Mouse (Mus musculus) liver, embryonic 14.5 days (tissue): ENCODE data around the gene Utp15. TPM values are rescaled to one million over a fixed set of nuclear protein-coding genes. Genes with fewer than 3 reads are reported as not detected.

ENCODE experiments used
- ATAC-seq: fragments of 200-750 bp; cut with Nextera tagmentation; 2 replicates; pipeline ENCODE4 v1.8.0; 2017; ENCODE audit warnings: moderate number of reproducible peaks, mild to moderate bottlenecking, moderate library complexity; ENCODE audit not compliant: insufficient read depth
- DNase-seq, 3 experiments: peaks; one replicate each; pipeline ENCODE4 v3.0.0-alpha.2; 2012 to 2013; ENCODE audit warnings: low read depth in 3 of 3, low spot score in 3 of 3
- H3K27ac ChIP-seq: fragments of 300-500 bp; sonication (generic); 2 replicates; pipeline ENCODE4 v1.5.1; 2014; ENCODE audit warnings: moderate library complexity, mild to moderate bottlenecking, control low read depth, inconsistent platforms
- H3K27me3 ChIP-seq: fragments of 300-500 bp; sonication (generic); 2 replicates; pipeline ENCODE4 v1.6.1; 2014; ENCODE audit warnings: mild to moderate bottlenecking, low read length, moderate library complexity; ENCODE audit not compliant: control insufficient read depth, insufficient read depth
- H3K36me3 ChIP-seq: fragments of 300-500 bp; sonication (generic); replicated peaks from 2 replicates; pipeline ENCODE4 v1.6.1; 2014; ENCODE audit warnings: low read depth; ENCODE audit not compliant: control insufficient read depth, insufficient read depth
- H3K4me1 ChIP-seq, 2 experiments: fragments of 200-500 bp in 1 of 2; fragments of 300-500 bp in 1 of 2; sonication (generic) in 1 of 2; replicated peaks; 2 replicates each; pipeline ENCODE4 v1.6.1; 2012 to 2014; ENCODE audit warnings: antibody characterized with exemption in 1 of 2, inconsistent platforms in 1 of 2, low read length in 1 of 2; ENCODE audit not compliant: control insufficient read depth in 2 of 2, insufficient read depth in 2 of 2
- H3K4me2 ChIP-seq: fragments of 300-500 bp; sonication (generic); 2 replicates; pipeline ENCODE4 v1.6.1; 2014; ENCODE audit warnings: low read depth, mild to moderate bottlenecking, control low read depth, moderate library complexity
- H3K4me3 ChIP-seq, 2 experiments: fragments of 200-500 bp in 1 of 2; fragments of 300-500 bp in 1 of 2; sonication (generic) in 1 of 2; 2 replicates each; pipeline ENCODE4 v1.5.1; 2012 to 2014; ENCODE audit warnings: low read depth in 2 of 2, low read length in 2 of 2, mild to moderate bottlenecking in 2 of 2, control low read depth in 1 of 2, inconsistent platforms in 1 of 2, moderate library complexity in 1 of 2; ENCODE audit not compliant: insufficient read depth in 1 of 2
- H3K9ac ChIP-seq: fragments of 300-500 bp; sonication (generic); replicated peaks from 2 replicates; pipeline ENCODE4 v1.6.1; 2014; ENCODE audit warnings: mild to moderate bottlenecking, control low read depth, moderate library complexity
- H3K9me3 ChIP-seq: fragments of 300-500 bp; sonication (generic); 2 replicates; pipeline ENCODE4 v1.6.1; 2016; ENCODE audit warnings: low read length, mixed read lengths; ENCODE audit not compliant: control insufficient read depth
- CTCF ChIP-seq: IDR thresholded peaks from 2 replicates; pipeline ENCODE4 v1.5.1; 2016; ENCODE audit warnings: antibody characterized with exemption, low read depth, control low read depth
- EP300 ChIP-seq: IDR thresholded peaks from 2 replicates; pipeline ENCODE4 v1.6.1; 2016; ENCODE audit warnings: antibody characterized with exemption, low read depth
- WGBS: fragments of 180-500 bp; shearing (Covaris S2); extraction: QIAGEN DNeasy Blood & Tissue Kit; methylation state at CpG from one replicate; pipeline ENCODE4 v1.1.7; 2014; ENCODE audit not compliant: insufficient replicate concordance; 5-methylcytosine and 5-hydroxymethylcytosine counted together
- polyA plus RNA-seq, 2 experiments: library from polyadenylated mRNA; depleted of rRNA in 1 of 2; stranded (reverse) in 1 of 2; unstranded in 1 of 2; fragments of >200 nt; fragmentation: Nextera tagmentation in 1 of 2; extraction: Ambion mirVana in 1 of 2; gene quantifications; 2 replicates each; pipeline versions ENCODE4 v1.2.1 to v1.2.3; 2012 to 2014

The Utp15 gene
- polyA plus RNA-seq, 2 experiments: 6.1 to 11.8 TPM

- Histone ChIP-seq H3K9me3 (no peaks in the 10 kb centered on the region), H3K4me2 (no peak overlapping the region), H3K4me3 (no peak overlapping the region), H3K4me1 (no peaks in the 10 kb centered on the region; a peak in 1 of 4 replicates), H3K36me3 (no peaks in the 10 kb centered on the region), H3K27ac (no peak overlapping the region), H3K27me3 (peaks cover 20% of the 10 kb centered on the region), H3K9ac (no peak overlapping the region)
- TF ChIP-seq CTCF (no peak), EP300 (no peak)
- 61% methylated on average over 7 of the region's 7 CpGs for WGBS
- ATAC-seq: no peak
- DNase-seq: no peak
These were observed 52.7 kb downstream of the Utp15 start for GRCm38 (mm10) chr13:98210137-98210536.

GRCm38 (mm10) chr13:98208842-98209241, 54.0 kb downstream of the Utp15 start:
- H3K4me1 ChIP-seq: no peaks in the 10 kb centered on the region; a peak in 1 of 4 replicates
- no peaks in the 10 kb centered on the region for H3K9me3 ChIP-seq
- 0 out of 2 replicates have a peak, but pooled peaks have one; percentile 20 for TF ChIP-seq CTCF
- no peak for TF ChIP-seq EP300
- no peak for ATAC-seq
- no peak overlapping the region for H3K27ac ChIP-seq
- no peak for DNase-seq
- no peak overlapping the region for H3K4me3 ChIP-seq
- H3K27me3 ChIP-seq: peaks cover 24% of the 10 kb centered on the region
- H3K4me2 ChIP-seq: no peak overlapping the region
- 40% methylated on average over 9 of the region's 9 CpGs for WGBS
- no peak overlapping the region for H3K9ac ChIP-seq
- H3K36me3 ChIP-seq: no peaks in the 10 kb centered on the region

DNA sequence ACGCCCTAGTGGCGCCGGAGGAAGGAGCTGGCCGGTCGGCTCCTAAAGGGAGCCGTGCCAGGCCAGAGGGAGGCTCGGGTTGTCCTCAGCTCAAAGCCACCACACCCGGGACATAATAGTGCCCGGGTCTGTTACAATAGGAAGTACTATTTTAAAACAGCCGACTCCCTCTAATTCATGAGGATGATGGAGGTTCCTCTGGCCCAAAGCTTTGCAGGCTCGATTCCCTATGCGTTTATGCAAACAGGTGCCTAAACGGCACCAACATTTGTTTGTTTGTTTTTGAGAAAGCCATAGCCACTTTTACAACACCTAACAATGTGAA, 56.3 kb downstream of the Utp15 start:
- no peak for DNase-seq
- TF ChIP-seq EP300 (no peak), CTCF (no peak)
- H3K9ac ChIP-seq: no peak overlapping the region
- H3K36me3 ChIP-seq: no peaks in the 10 kb centered on the region
- H3K4me1 ChIP-seq: no peaks in the 10 kb centered on the region; a peak in 1 of 4 replicates
- no peak for ATAC-seq
- H3K27ac ChIP-seq: no peak overlapping the region
- peaks cover 24% of the 10 kb centered on the region for H3K27me3 ChIP-seq
- H3K4me3 ChIP-seq: peak overlapping the region; percentile 2 to 52
- WGBS: 3% methylated on average over 13 of the region's 13 CpGs
- no peaks in the 10 kb centered on the region for H3K9me3 ChIP-seq
- peak overlapping the region; percentile 74 for H3K4me2 ChIP-seq

GRCm38 (mm10) chr13:98205771-98206545, 56.9 kb downstream of the Utp15 start, which contains the start of gene Arhgef28:
TSS of gene Arhgef28 (minus strand) at chr13:98206439.
- H3K4me3 ChIP-seq: peak within 1 kb of the TSS; percentile 52 to 53
- H3K36me3 ChIP-seq: no peaks in the 10 kb centered on the region
- H3K4me1 ChIP-seq: no peaks in the 10 kb centered on the region; a peak in 1 of 4 replicates
- ATAC-seq (peak; percentile 74), DNase-seq (peak in 2 of 3 experiments; percentile 30 to 40)
- peaks cover 24% of the 10 kb centered on the region for H3K27me3 ChIP-seq
- no peaks in the 10 kb centered on the region for H3K9me3 ChIP-seq
- WGBS: under 1% methylated on average over 62 of the region's 76 CpGs
- no peak within 1 kb of the TSS for H3K27ac ChIP-seq
- H3K4me2 ChIP-seq: peak within 1 kb of the TSS; percentile 74
- TF ChIP-seq EP300 (no peak), CTCF (peak; percentile 67)
- no peak within 1 kb of the TSS for H3K9ac ChIP-seq

DNA sequence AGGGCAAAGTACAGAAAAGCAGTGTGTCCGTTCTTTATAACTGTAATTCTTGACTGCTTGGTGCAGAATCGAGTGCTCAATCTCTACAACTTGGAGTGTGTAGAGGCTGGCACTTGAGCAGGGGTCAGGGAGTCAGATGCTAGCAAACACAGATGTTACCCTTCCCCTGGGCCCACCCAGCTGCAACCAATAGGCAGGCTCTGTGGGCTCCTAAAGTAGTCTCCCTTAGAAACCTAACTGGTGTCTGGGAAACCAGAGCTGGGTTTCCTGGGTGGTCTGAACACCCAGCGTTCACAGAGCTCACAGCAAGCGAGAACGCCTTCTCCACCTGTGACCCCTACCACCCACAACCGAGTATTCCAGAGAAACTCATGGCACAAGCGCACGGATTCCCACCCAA, 57.7 kb downstream of the Utp15 start:
- H3K27me3 ChIP-seq: peaks cover 24% of the 10 kb centered on the region
- DNase-seq (no peak), ATAC-seq (no peak)
- H3K4me2 ChIP-seq: no peak overlapping the region
- H3K4me1 ChIP-seq: no peaks in the 10 kb centered on the region; a peak in 1 of 4 replicates
- H3K27ac ChIP-seq: no peak overlapping the region
- H3K9ac ChIP-seq: no peak overlapping the region
- no peaks in the 10 kb centered on the region for H3K36me3 ChIP-seq
- no peaks in the 10 kb centered on the region for H3K9me3 ChIP-seq
- WGBS: 42% methylated on average over 8 of the region's 8 CpGs
- no peak for TF ChIP-seq EP300
- TF ChIP-seq CTCF: no peak
- no peak overlapping the region for H3K4me3 ChIP-seq
